Mouse (Mus musculus) MEL (cell line): Measurements from ENCODE around the gene Mrtfb. TPM values are rescaled to one million over a fixed set of nuclear protein-coding genes. Genes with fewer than 3 reads are reported as not detected.

ENCODE experiments used
- DNase-seq: peaks from one replicate; pipeline ENCODE4 v3.0.0; 2011; ENCODE audit warnings: low read depth, low spot score
- H3K27ac ChIP-seq: 2 replicates; pipeline ENCODE4 v1.5.1; 2012; ENCODE audit warnings: low read depth, mild to moderate bottlenecking, control low read depth, low read length, moderate library complexity; ENCODE audit not compliant: control insufficient read depth
- H3K27me3 ChIP-seq, 2 experiments: fragments of 150-350 bp in 1 of 2; sonication (generic) in 1 of 2; 2 replicates each; pipeline ENCODE4 v1.6.1; 2012; ENCODE audit warnings: low read length in 2 of 2, mild to moderate bottlenecking in 2 of 2, improper control_type of control experiment in 1 of 2, moderate library complexity in 1 of 2; ENCODE audit not compliant: insufficient read depth in 2 of 2, control insufficient read depth in 1 of 2
- H3K36me3 ChIP-seq, 2 experiments: 2 replicates each; pipeline ENCODE4 v1.6.1; 2012 to 2014; ENCODE audit warnings: low read length in 2 of 2, improper control_type of control experiment in 1 of 2, inconsistent platforms in 1 of 2, mild to moderate bottlenecking in 1 of 2; ENCODE audit not compliant: insufficient read depth in 2 of 2, control insufficient read depth in 1 of 2
- H3K4me1 ChIP-seq, 2 experiments: fragments of 150-350 bp in 1 of 2; sonication (generic) in 1 of 2; 2 replicates each; pipeline ENCODE4 v1.6.1; 2012; ENCODE audit warnings: low read length in 2 of 2, improper control_type of control experiment in 1 of 2, mild to moderate bottlenecking in 1 of 2; ENCODE audit not compliant: insufficient read depth in 2 of 2, control insufficient read depth in 1 of 2
- H3K4me3 ChIP-seq, 2 experiments: fragments of 150-350 bp in 1 of 2; sonication (generic) in 1 of 2; 2 replicates each; pipeline ENCODE4 v1.5.1; 2012; ENCODE audit warnings: low read depth in 2 of 2, low read length in 2 of 2, mild to moderate bottlenecking in 2 of 2, moderate library complexity in 2 of 2, control low read depth in 1 of 2, improper control_type of control experiment in 1 of 2; ENCODE audit not compliant: control insufficient read depth in 1 of 2, insufficient read depth in 1 of 2
- H3K79me2 ChIP-seq: 2 replicates; pipeline ENCODE4 v1.6.1; 2012; ENCODE audit warnings: mild to moderate bottlenecking, low read length, moderate library complexity; ENCODE audit not compliant: control insufficient read depth, poor library complexity, insufficient read depth
- H3K9ac ChIP-seq: 2 replicates; pipeline ENCODE4 v1.6.1; 2012; ENCODE audit warnings: low read depth, mild to moderate bottlenecking, control low read depth, low read length, moderate library complexity; ENCODE audit not compliant: control insufficient read depth, poor library complexity, severe bottlenecking
- H3K9me3 ChIP-seq: fragments of 150-350 bp; sonication (generic); replicated peaks from 2 replicates; pipeline ENCODE4 v1.6.1; 2012; ENCODE audit warnings: mild to moderate bottlenecking, low read length, improper control_type of control experiment, moderate library complexity; ENCODE audit not compliant: insufficient read depth
- CHD1 ChIP-seq: IDR thresholded peaks from 2 replicates; pipeline ENCODE4 v1.6.1; 2012; ENCODE audit warnings: low read depth, mild to moderate bottlenecking, inconsistent platforms, low read length, improper control_type of control experiment
- CTCF ChIP-seq, 3 experiments: IDR thresholded peaks in 2 of 3; conservative IDR thresholded peaks in 1 of 3; 2 replicates each; pipeline ENCODE4 v1.5.1; 2011 to 2012; ENCODE audit warnings: low read length in 3 of 3, low read depth in 2 of 3, mild to moderate bottlenecking in 2 of 3, improper control_type of control experiment in 1 of 3, inconsistent platforms in 1 of 3, mixed read lengths in 1 of 3, moderate library complexity in 1 of 3; ENCODE audit not compliant: control insufficient read depth in 1 of 3, insufficient read depth in 1 of 3, poor library complexity in 1 of 3, severe bottlenecking in 1 of 3
- E2F4 ChIP-seq: IDR thresholded peaks from 2 replicates; pipeline ENCODE4 v1.6.1; 2011; ENCODE audit warnings: low read depth, low read length, improper control_type of control experiment, borderline replicate concordance
- ELF1 ChIP-seq: IDR thresholded peaks from 2 replicates; pipeline ENCODE4 v1.6.1; 2014; ENCODE audit warnings: low read depth, mild to moderate bottlenecking, inconsistent platforms, low read length, improper control_type of control experiment, moderate library complexity
- GATA1 ChIP-seq: IDR thresholded peaks from 2 replicates; pipeline ENCODE4 v1.6.1; 2011; ENCODE audit warnings: low read depth, low read length, improper control_type of control experiment
- JUND ChIP-seq: IDR thresholded peaks from 2 replicates; pipeline ENCODE4 v1.6.1; 2011; ENCODE audit warnings: low read depth, mild to moderate bottlenecking, improper control_type of control experiment, low read length
- MAFK ChIP-seq: IDR thresholded peaks from 2 replicates; pipeline ENCODE4 v1.6.1; 2011; ENCODE audit warnings: low read depth, mild to moderate bottlenecking, low read length, improper control_type of control experiment, borderline replicate concordance
- MAX ChIP-seq: IDR thresholded peaks from 2 replicates; pipeline ENCODE4 v1.6.1; 2011; ENCODE audit warnings: low read length, improper control_type of control experiment
- MEF2A ChIP-seq: IDR thresholded peaks from 2 replicates; pipeline ENCODE4 v1.6.1; 2014; ENCODE audit warnings: low read depth, mild to moderate bottlenecking, inconsistent platforms, low read length, improper control_type of control experiment; ENCODE audit not compliant: poor library complexity, insufficient replicate concordance, severe bottlenecking; ENCODE audit errors: extremely low read depth
- MYC ChIP-seq: IDR thresholded peaks from 2 replicates; pipeline ENCODE4 v1.6.1; 2011; ENCODE audit warnings: low read depth, mild to moderate bottlenecking, low read length, improper control_type of control experiment, moderate library complexity
- NELFE ChIP-seq: IDR thresholded peaks from 2 replicates; pipeline ENCODE4 v1.6.1; 2011; ENCODE audit warnings: low read depth, low read length, improper control_type of control experiment
- NRF1 ChIP-seq: IDR thresholded peaks from 2 replicates; pipeline ENCODE4 v1.6.1; 2014; ENCODE audit warnings: low read depth, mild to moderate bottlenecking, inconsistent platforms, low read length, improper control_type of control experiment, moderate library complexity; ENCODE audit not compliant: poor library complexity, insufficient read depth, severe bottlenecking
- POLR2A ChIP-seq, 2 experiments: IDR thresholded peaks; 2 replicates each; pipeline ENCODE4 v1.6.1; 2011 to 2012; ENCODE audit warnings: low read length in 2 of 2, mild to moderate bottlenecking in 2 of 2, control low read depth in 1 of 2, improper control_type of control experiment in 1 of 2, low read depth in 1 of 2, moderate library complexity in 1 of 2; ENCODE audit not compliant: control insufficient read depth in 1 of 2, insufficient read depth in 1 of 2, poor library complexity in 1 of 2
- POLR2AphosphoS5 ChIP-seq: IDR thresholded peaks from 2 replicates; pipeline ENCODE4 v1.6.1; 2012; ENCODE audit warnings: low read depth, borderline replicate concordance, mild to moderate bottlenecking, inconsistent platforms, low read length, moderate library complexity, mixed read lengths
- RAD21 ChIP-seq: IDR thresholded peaks from 2 replicates; pipeline ENCODE4 v1.6.1; 2011; ENCODE audit warnings: mild to moderate bottlenecking, low read depth, low read length, improper control_type of control experiment
- SIN3A ChIP-seq: IDR thresholded peaks from 2 replicates; pipeline ENCODE4 v1.6.1; 2012; ENCODE audit warnings: low read length, improper control_type of control experiment, inconsistent platforms
- SMC3 ChIP-seq: IDR thresholded peaks from 2 replicates; pipeline ENCODE4 v1.6.1; 2011; ENCODE audit warnings: low read depth, low read length, improper control_type of control experiment
- TAL1 ChIP-seq: IDR thresholded peaks from 2 replicates; pipeline ENCODE4 v1.6.1; 2012; ENCODE audit warnings: mild to moderate bottlenecking, inconsistent platforms, low read length, moderate library complexity, mixed read lengths
- TCF12 ChIP-seq: IDR thresholded peaks from 2 replicates; pipeline ENCODE4 v1.6.1; 2014; ENCODE audit warnings: low read depth, mild to moderate bottlenecking, inconsistent platforms, low read length, improper control_type of control experiment, moderate library complexity
- UBTF ChIP-seq: IDR thresholded peaks from 2 replicates; pipeline ENCODE4 v1.6.1; 2012; ENCODE audit warnings: low read depth, mild to moderate bottlenecking, inconsistent platforms, low read length, improper control_type of control experiment, moderate library complexity, borderline replicate concordance; ENCODE audit not compliant: insufficient read depth
- USF2 ChIP-seq, 2 experiments: IDR thresholded peaks; 2 replicates each; pipeline ENCODE4 v1.6.1; 2011 to 2012; ENCODE audit warnings: improper control_type of control experiment in 2 of 2, low read length in 2 of 2, borderline replicate concordance in 1 of 2, inconsistent platforms in 1 of 2, low read depth in 1 of 2, mild to moderate bottlenecking in 1 of 2; ENCODE audit not compliant: insufficient read depth in 1 of 2
- ZC3H11A ChIP-seq: IDR thresholded peaks from 2 replicates; pipeline ENCODE4 v1.6.1; 2012; ENCODE audit warnings: low read depth, mild to moderate bottlenecking, inconsistent platforms, low read length, improper control_type of control experiment
- ZKSCAN1 ChIP-seq: IDR thresholded peaks from 2 replicates; pipeline ENCODE4 v1.6.1; 2012; ENCODE audit warnings: low read depth, mild to moderate bottlenecking, inconsistent platforms, low read length, improper control_type of control experiment, moderate library complexity
- ZMIZ1 ChIP-seq: IDR thresholded peaks from 2 replicates; pipeline ENCODE4 v1.6.1; 2012; ENCODE audit warnings: low read depth, mild to moderate bottlenecking, inconsistent platforms, low read length, improper control_type of control experiment, moderate library complexity
- ZNF384 ChIP-seq: IDR thresholded peaks from 2 replicates; pipeline ENCODE4 v1.6.1; 2012; ENCODE audit warnings: low read depth, mild to moderate bottlenecking, inconsistent platforms, low read length, improper control_type of control experiment
- polyA plus RNA-seq, 2 experiments: library from polyadenylated mRNA; stranded (reverse) in 1 of 2; unstranded in 1 of 2; fragments of >175 nt in 1 of 2; fragments of >200 nt in 1 of 2; gene quantifications; 2 replicates each; pipeline versions ENCODE4 v1.2.1 to v1.2.4; 2012; ENCODE audit warnings: low replicate concordance in 2 of 2, low read depth in 1 of 2; ENCODE audit not compliant: insufficient read length in 2 of 2, insufficient read depth in 1 of 2, missing spikeins in 1 of 2
- total RNA-seq: library from RNA; depleted of rRNA; stranded (reverse); fragments of 300-350 nt; gene quantifications from 2 replicates; pipeline ENCODE4 v1.2.3, GENCODE M21; 2012

Mrtfb gene
- total and polyA plus RNA-seq, 3 experiments = 2.7 to 6.6 TPM; not detected in 1

DNA sequence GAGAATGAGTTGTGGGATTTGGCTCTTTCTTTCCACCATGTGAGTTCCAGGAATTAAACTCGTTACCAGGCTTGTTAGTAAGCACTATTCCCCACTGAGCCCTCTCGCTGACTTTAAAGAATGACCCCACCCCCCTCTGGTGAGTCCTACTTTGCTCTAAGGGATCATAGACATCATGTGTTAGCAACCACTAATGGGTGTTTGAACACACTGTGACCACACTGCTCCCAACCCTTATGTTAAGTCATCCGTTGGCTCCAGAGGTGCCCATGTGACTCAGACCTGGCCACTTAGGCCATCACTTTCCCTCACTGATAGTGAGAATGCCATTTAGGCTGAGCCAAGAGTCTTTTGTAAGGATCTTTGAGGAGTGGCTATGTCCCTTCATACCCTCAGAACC is 48.2 kb upstream of the Mrtfb start:
- no peaks in the 10 kb centered on the region for H3K4me1 ChIP-seq
- no peaks in the 10 kb centered on the region for H3K27me3 ChIP-seq
- DNase-seq = no peak
- no peak for TF ChIP-seq ZNF384
- TF ChIP-seq ZKSCAN1 = no peak
- TF ChIP-seq TAL1 = no peak
- no peak for TF ChIP-seq SIN3A
- TF ChIP-seq E2F4 = no peak
- no peak for TF ChIP-seq MAFK
- TF ChIP-seq RAD21 = no peak
- TF ChIP-seq ZMIZ1 = no peak
- no peak for TF ChIP-seq NRF1
- TF ChIP-seq MYC = no peak
- TF ChIP-seq POLR2A (IDR thresholded peaks at IDR 0.05; ENCODE audit: control insufficient read depth in 1 of 2, insufficient read depth in 1 of 2, low read depth in 1 of 2, low read length in 2 of 2, poor library complexity in 1 of 2) = no peak
- TF ChIP-seq, all 39 proteins: peak for 0
- no peaks in the 10 kb centered on the region for H3K36me3 ChIP-seq
- H3K9ac ChIP-seq = no peak overlapping the region
- H3K27ac ChIP-seq = no peak overlapping the region
- no peaks in the 10 kb centered on the region for H3K79me2 ChIP-seq
- H3K9me3 ChIP-seq = no peaks in the 10 kb centered on the region
- H3K4me3 ChIP-seq = no peak overlapping the region

DNA sequence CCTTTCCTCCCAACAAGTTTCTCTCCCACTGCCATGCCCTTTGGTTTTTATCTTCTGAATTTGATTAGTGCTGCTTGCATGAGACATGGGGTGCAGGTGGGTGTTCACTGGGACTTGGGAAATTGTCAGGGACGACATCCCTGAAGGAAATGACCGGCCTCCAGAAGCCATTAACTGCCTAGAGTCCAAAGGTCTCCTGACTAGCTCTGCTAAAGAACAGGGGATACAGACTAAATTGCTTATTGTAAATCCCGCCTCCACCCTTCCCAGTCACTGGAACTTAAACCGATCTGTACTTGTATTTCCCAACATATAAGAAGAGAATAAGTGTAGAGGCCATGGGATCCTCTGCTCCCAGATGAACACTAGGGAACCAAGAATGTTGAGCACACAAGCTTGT is 43.5 kb upstream of the Mrtfb start:
- Histone ChIP-seq H3K27me3 (peaks cover 0 to 2% of the 10 kb centered on the region in 2 experiments; a peak in 2 of 4 replicates), H3K9me3 (no peaks in the 10 kb centered on the region), H3K79me2 (no peaks in the 10 kb centered on the region), H3K4me3 (no peak overlapping the region), H3K27ac (no peak overlapping the region), H3K4me1 (no peaks in the 10 kb centered on the region), H3K9ac (no peak overlapping the region), H3K36me3 (no peaks in the 10 kb centered on the region)
- DNase-seq = no peak
- no peak for TF ChIP-seq MYC
- TF ChIP-seq JUND = no peak
- no peak for TF ChIP-seq ZC3H11A
- no peak for TF ChIP-seq MAFK
- TF ChIP-seq ZNF384 = no peak
- TF ChIP-seq MEF2A = no peak
- no peak for TF ChIP-seq NRF1
- no peak for TF ChIP-seq GATA1
- TF ChIP-seq MAX = no peak
- TF ChIP-seq TCF12 = no peak
- no peak for TF ChIP-seq NELFE
- TF ChIP-seq USF2 (IDR thresholded peaks at IDR 0.05; ENCODE audit: borderline replicate concordance in 1 of 2, insufficient read depth in 1 of 2, low read depth in 1 of 2, low read length in 2 of 2) = no peak
- TF ChIP-seq CTCF (IDR thresholded peaks at IDR 0.05 in 2 of 3, conservative IDR thresholded peaks at IDR 0.05 in 1 of 3; ENCODE audit: control insufficient read depth in 1 of 3, insufficient read depth in 1 of 3, low read depth in 2 of 3, low read length in 3 of 3, poor library complexity in 1 of 3, severe bottlenecking in 1 of 3) = no peak
- no peak for TF ChIP-seq SMC3
- TF ChIP-seq POLR2AphosphoS5 = no peak
- TF ChIP-seq UBTF = no peak
- no peak for TF ChIP-seq ELF1
- no peak for TF ChIP-seq SIN3A
- TF ChIP-seq CHD1 = no peak
